Mouse (Mus musculus) intestine, postnatal 0 days (tissue): ENCODE measurements at regions not wholly inside any gene's neighbourhood (a gene's known extent, or its start where the extent isn't known, plus 50 kb on each side); places are given as distances from the start of the nearest gene placed in this dataset.

Experiments
- ATAC-seq: fragments of 200-750 bp; cut with Nextera tagmentation; 2 replicates; pipeline ENCODE4 v1.8.0; 2017; ENCODE audit warnings: mild to moderate bottlenecking, moderate TSS enrichment, moderate library complexity
- H3K27ac ChIP-seq: fragments of 300-500 bp; sonication (generic); 2 replicates; pipeline ENCODE4 v1.5.1; 2014; ENCODE audit warnings: mild to moderate bottlenecking, low read depth, low read length, moderate library complexity
- H3K27me3 ChIP-seq: fragments of 300-500 bp; sonication (generic); replicated peaks from 2 replicates; pipeline ENCODE4 v1.6.1; 2014; ENCODE audit warnings: low read length, mixed read lengths; ENCODE audit not compliant: control insufficient read depth, insufficient read depth
- H3K36me3 ChIP-seq: fragments of 300-500 bp; sonication (generic); 2 replicates; pipeline ENCODE4 v1.6.1; 2014; ENCODE audit warnings: mild to moderate bottlenecking, moderate library complexity; ENCODE audit not compliant: control insufficient read depth, insufficient read depth
- H3K4me1 ChIP-seq: fragments of 300-500 bp; sonication (generic); replicated peaks from 2 replicates; pipeline ENCODE4 v1.6.1; 2014; ENCODE audit warnings: antibody characterized with exemption, low read length, mixed read lengths; ENCODE audit not compliant: control insufficient read depth, insufficient read depth
- H3K4me2 ChIP-seq: fragments of 300-500 bp; sonication (generic); replicated peaks from 2 replicates; pipeline ENCODE4 v1.6.1; 2014; ENCODE audit warnings: low read depth, mild to moderate bottlenecking, moderate library complexity
- H3K4me3 ChIP-seq: fragments of 300-500 bp; sonication (generic); 2 replicates; pipeline ENCODE4 v1.5.1; 2014; ENCODE audit warnings: low read depth, low read length
- H3K9ac ChIP-seq: fragments of 300-500 bp; sonication (generic); 2 replicates; pipeline ENCODE4 v1.6.1; 2014; ENCODE audit warnings: mild to moderate bottlenecking, low read depth, low read length
- H3K9me3 ChIP-seq: fragments of 300-500 bp; sonication (generic); 2 replicates; pipeline ENCODE4 v1.6.1; 2016; ENCODE audit warnings: mixed run types; ENCODE audit not compliant: control insufficient read depth
- CTCF ChIP-seq: sonication (generic); IDR thresholded peaks from 2 replicates; pipeline ENCODE4 v1.5.1; 2016; ENCODE audit warnings: low read depth, mild to moderate bottlenecking, control low read depth, antibody characterized with exemption, moderate library complexity
- WGBS: fragments of 180-500 bp; shearing (Covaris S2); extraction: QIAGEN DNeasy Blood & Tissue Kit; methylation state at CpG from one replicate; pipeline ENCODE4 v1.1.7; 2014; 5-methylcytosine and 5-hydroxymethylcytosine counted together

DNA sequence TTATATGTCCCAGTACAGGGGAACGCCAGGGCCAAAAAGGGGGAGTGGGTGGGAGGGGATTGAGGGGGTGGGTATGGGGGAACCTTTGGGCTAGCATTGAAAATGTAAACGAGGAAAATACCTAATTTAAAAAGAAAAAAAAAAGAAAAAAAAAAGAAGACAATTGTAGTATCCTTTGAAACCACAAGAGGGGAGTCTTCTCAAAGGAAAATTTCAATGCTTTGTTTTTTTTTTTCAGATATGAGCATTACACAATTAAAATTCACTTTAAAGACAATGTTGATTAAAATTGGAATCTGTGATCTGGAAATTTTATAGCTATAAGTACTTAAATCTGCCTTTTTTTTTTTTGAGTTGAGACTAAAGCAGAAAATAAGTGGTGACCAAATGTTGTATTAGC is 255.8 kb upstream of the Tecrl start:
- WGBS: 32% methylated on average over 2 of the region's 2 CpGs
- no peak for ATAC-seq

GRCm38 (mm10) chr5:83593289-83593610 is 238.3 kb upstream of the Tecrl start:
- no peak for TF ChIP-seq CTCF
- WGBS: 69% methylated on average over 1 of the region's 1 CpGs

More for the DNA sequence above, 255.8 kb upstream of the Tecrl start:
- H3K27ac ChIP-seq: no peak overlapping the region
- H3K27me3 ChIP-seq: no peaks in the 10 kb centered on the region
- H3K9me3 ChIP-seq: no peaks in the 10 kb centered on the region
- no peaks in the 10 kb centered on the region for H3K4me1 ChIP-seq
- no peaks in the 10 kb centered on the region for H3K36me3 ChIP-seq
- H3K9ac ChIP-seq: no peak overlapping the region
- TF ChIP-seq CTCF: no peak
- H3K4me3 ChIP-seq: no peak overlapping the region
- H3K4me2 ChIP-seq: no peak overlapping the region

GRCm38 (mm10) chr5:83592587-83593288 is 237.7 kb upstream of the Tecrl start:
- H3K36me3 ChIP-seq: no peaks in the 10 kb centered on the region
- TF ChIP-seq CTCF: no peak
- H3K9ac ChIP-seq: no peak overlapping the region
- no peak for ATAC-seq
- 89% methylated on average over 3 of the region's 3 CpGs for WGBS
- no peak overlapping the region for H3K27ac ChIP-seq
- H3K4me3 ChIP-seq: no peak overlapping the region
- no peaks in the 10 kb centered on the region for H3K9me3 ChIP-seq
- no peak overlapping the region for H3K4me2 ChIP-seq
- H3K4me1 ChIP-seq: no peaks in the 10 kb centered on the region
- H3K27me3 ChIP-seq: no peaks in the 10 kb centered on the region

More at GRCm38 (mm10) chr5:83593289-83593610, 238.3 kb upstream of the Tecrl start:
- no peak for ATAC-seq
- no peaks in the 10 kb centered on the region for H3K4me1 ChIP-seq
- H3K27me3 ChIP-seq: no peaks in the 10 kb centered on the region
- H3K9me3 ChIP-seq: no peaks in the 10 kb centered on the region
- H3K27ac ChIP-seq: no peak overlapping the region
- no peak overlapping the region for H3K9ac ChIP-seq
- H3K4me2 ChIP-seq: no peak overlapping the region
- no peaks in the 10 kb centered on the region for H3K36me3 ChIP-seq
- H3K4me3 ChIP-seq: no peak overlapping the region
